Mouse (Mus musculus): ENCODE data around the gene Zer1.
"Not testable (repeated sequence)": the region's sequence is repeated elsewhere in the genome, so short reads cannot be mapped to it uniquely, and the experiment has no call there.

Zer1 gene

DNA sequence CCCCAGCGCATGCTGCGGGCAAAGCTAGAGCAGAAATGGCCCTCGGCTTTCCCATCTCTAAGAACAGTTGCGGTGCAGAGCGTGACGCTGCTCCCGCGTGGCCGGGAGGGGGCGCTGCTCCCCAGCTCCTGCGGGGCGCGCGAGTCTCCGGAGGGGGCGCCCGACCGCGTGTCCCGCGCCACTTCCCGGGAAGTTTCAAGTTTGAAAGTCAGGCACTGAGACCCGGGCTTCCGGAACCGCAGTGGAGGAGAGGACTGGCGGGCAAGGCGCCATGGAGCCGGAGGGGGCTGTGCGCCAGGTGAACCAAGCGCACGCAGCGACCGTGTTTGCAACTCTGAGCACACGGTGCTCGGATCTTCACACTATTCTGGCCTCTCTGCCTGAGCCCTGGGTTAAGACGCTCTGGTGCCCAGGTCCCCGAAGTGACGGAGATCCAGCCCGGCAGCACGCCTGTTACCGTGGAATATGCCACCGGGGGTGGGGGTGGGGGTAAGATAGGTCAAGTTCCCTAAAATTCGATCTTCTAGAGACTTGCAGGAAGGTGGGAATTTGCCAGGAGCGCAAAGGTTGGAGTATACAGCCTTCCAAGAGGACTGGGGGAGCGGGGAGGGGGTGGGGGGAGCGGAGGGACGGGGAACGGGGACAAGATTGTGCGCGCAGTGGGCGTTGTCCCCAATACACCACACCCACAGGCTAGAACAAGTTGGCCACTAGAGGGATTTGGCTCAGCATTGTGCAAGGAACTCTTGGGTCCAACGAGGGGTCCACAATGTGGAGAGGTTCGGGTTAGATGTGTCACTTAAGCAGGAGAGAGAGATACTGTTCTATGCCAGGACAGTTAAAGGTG, 46.7 kb downstream of the Zer1 start, which contains the start of gene Pkn3:
Gene Pkn3, plus strand, starts transcription at position 183 of the 847 bp plus-strand sequence.
- peak; percentile 87 for DNase-seq (ENCODE audit: extremely low spot score, low spot score)

DNA sequence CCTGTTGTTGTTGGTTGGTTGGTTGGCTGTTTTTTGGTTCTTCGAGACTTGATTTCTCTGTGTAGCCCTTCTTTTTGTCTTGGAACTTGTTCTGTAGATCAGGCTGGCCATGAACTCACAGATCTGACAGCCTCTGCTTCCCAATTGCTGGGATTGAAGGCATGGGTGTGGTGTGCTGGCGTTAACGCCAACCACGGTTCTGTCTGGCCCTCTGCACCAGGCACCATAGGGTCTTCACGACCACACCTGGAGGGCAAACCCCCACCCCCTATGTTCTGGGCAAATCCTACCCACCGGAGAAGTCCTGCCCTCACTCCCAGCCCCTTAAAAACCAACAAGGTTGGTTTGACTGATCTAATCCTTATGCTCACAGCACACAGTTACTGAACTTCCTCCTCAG, 47.4 kb downstream of the Zer1 start:
- no peak for DNase-seq (ENCODE audit: extremely low spot score, low spot score)

DNA sequence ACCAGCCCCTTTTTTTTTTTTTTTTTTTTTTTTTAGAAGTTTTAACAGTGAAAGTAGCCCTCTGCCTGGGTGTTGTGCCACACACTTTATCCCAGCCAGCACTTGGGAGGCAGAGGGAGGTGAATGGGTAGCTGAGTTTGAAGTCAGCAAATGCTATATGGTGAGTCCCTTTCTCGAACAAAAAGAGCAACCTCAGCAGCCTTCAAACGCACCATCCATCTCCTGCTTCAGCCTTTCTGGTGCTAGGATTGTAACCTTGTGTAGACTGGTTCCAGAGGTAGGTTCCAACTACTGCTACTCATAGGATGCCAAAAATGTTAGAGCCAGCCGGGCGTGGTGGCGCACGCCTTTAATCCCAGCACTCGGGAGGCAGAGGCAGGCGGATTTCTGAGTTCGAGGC, 47.9 kb downstream of the Zer1 start:
- no peak for DNase-seq (ENCODE audit: extremely low spot score, low spot score)

DNA sequence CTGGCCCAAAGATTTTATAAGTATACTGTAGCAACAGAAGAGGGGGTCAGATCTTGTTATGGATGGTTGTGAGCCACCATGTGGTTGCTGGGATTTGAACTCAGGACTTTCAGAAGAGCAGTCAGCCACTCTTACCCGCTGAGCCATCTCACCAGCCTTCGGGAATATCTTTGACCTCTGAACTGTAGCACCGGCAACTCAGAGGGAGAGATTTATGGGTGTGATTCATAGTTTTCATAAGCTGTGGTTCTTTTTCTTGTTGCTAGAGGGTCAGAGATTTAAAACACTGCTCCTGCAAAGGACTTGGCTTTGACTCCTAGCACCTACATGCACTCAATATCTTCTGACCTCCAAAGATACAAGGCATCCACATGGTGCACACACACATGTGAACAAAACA, 48.8 kb downstream of the Zer1 start:
- no peak for DNase-seq (ENCODE audit: extremely low spot score, low spot score)

DNA sequence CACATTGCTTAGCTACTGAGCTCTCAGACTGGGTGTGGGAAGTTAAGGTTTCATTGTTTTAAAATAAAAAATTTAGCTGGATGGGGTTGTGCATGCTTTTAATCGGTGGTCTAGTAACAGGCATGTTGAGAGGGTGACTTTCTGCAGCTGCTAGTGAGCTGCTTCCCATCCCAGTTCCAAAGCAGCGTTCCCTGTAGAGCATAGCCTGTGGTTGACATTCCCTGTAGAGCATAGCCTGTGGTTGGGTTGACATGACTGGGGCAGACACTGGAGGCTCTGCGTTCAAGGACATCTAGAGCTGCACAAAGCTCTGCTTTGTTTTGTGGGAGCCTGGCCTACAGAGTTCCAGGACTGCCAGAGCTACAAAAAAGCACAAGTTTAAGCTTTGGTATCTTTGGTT, 51.1 kb downstream of the Zer1 start:
- DNase-seq (ENCODE audit: extremely low spot score, low spot score): no peak

DNA sequence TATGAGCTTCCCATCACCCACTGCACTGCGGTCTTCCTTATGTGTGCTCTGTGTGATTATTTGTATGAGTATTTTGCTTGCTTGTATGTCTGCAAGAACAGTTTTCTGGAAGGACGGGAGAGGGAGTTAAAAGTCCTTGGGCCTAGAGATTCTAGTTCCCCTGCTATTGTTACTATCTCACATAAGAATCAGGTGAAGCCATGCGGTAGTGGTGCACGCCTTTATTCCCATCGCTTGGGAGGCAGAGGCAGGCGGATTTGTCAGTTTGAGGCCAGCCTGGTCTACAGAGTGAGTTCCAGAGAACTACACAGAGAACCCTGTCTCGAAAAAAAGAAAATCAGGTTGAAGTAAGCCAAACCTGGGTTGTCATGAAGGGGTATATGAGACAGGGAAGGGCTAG, 51.5 kb downstream of the Zer1 start:
- no peak for DNase-seq (ENCODE audit: extremely low spot score, low spot score)

DNA sequence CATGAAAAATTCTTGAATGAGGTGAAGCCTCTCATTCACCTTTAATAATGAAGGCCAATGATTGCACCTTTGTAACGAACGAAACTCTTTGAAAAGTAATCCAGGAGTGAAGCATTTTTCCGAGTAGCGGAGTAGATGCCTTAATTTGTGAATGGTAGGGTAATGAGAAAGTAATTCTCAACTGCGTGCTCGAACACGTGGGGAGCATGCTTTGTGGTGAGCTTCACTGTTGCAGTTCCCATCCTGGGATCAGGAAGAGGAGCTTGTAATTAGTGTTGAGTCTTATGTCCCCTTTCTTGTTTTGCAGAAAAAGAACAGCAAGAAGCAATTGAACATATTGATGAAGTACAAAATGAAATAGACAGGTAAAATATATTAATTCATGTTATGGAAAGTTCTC, 56.4 kb downstream of the Zer1 start:
- DNase-seq (ENCODE audit: extremely low spot score, low spot score): no peak

DNA sequence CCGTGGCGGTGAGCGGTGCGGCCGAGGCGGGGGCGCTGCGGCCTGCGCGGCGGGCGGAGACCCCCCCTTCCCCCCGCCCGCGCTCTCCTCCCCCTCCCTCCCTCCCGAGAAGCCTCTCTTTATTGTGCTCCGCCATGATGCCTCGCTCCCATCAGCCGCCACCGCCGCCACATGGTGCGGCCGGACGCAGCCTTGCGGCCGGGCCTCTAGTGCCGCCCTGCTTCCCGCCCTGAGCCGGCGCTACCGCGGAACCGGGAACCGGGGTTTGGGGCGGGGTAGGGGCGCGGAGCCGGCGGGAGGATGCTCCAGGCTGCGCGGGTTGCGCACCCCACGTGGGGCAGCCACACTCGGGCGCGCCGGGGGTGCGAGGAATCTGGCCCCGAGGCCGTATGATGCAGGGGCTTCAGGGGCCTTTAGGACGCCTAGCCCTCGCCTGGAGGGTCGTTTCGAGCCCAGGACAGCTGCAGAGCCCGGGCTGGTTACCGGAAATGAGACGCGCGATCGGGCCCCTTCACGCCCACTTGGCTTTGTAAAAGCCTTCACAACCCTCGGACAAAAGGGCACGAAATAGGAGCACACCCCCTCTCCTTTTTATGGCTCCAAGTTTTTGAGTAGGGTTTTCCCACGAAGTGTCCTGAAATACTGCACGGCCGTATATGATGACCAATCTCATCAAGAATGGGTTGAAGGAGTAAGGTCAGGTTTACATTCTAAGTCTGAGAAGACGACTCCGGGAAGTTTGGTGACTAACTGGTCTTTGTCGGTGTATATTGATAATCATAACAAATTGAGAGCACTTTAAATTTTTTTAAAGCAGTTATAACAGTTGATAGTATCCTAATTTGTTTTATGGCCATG, 57.1 kb downstream of the Zer1 start:
- DNase-seq (ENCODE audit: extremely low spot score, low spot score): peak; percentile 73

DNA sequence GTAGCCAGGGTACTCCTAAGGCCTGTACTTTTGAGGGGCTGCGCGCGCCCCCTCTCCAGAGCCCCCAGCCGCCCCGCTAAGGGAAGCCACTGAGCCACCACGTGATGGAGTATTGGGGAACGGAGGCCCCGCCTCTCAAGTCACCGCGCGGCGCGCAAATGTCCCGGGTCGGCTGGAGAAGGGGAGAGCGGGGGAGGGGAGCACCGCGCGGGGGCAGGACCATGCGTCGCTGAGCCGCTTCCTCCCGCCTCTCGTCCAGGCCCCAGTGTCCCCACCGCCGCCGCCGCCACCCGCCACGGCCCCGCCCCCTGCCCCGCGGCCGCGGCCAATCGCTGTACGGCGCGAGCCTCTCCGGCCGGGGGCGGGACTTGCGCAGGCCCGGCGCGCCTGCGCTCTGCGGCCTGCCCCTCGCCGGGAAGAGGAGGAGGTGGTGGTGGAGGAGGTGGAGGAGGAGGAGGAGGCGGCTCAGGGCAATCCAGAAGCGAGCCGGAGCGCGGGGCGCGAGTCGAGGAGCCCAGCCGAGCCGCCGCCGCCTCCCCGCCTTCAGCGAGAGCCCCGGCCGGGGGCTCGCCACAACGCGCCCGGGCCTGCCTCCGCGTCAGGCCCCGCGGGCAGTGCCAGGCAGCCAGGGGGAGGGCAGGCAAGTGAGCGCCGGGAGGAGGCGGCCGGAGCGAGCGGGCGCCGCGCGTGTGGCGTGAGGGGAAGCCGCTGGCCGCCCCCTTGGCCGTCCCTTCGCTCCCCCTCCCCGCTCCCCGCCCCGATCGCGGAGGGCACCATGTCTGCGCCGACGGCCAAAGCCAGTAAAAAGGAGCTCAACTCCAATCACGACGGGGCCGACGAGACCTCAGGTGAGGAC, 58.1 kb downstream of the Zer1 start:
- peak; percentile 94 for DNase-seq (ENCODE audit: extremely low spot score, low spot score)

DNA sequence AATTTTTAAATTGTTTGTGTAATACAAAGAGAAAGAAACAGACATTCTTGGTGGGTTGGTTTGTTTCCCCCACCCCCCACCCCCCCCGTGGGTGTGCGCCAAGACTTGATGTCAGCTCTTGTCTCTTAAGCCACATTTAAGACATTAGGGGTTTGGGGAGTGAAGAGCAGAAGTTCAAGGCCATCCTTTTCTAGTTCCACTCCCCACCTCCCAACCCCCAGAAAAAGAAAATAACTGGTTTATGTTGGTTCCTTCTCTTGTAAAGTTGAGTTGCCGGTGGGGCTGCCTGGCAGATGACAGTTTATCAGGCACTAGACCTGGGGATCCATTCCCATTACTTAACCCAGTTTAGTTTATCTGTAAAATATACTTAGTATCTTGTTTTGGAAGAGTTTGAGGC, 60.1 kb downstream of the Zer1 start:
- no peak for DNase-seq (ENCODE audit: extremely low spot score, low spot score)

DNA sequence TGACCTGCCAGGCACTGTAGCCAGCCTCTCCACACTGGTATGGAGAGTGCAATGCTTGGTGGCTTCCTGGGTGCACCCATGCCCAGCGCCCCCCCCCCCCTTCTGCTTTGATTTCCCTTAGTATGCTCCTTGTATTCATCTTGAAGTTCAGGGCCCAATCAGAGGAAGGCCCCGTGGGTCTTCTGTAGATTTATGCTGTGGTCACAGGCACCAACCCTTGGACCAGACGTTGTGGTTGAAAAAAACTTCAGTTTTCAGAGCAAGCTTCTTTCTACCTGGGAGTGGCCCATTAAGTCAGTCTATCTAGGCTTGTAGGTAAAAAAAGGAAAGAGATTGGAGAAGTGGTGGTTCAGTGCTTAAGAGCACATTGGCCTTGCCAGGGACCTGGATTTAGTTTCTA, 60.6 kb downstream of the Zer1 start:
- DNase-seq (ENCODE audit: extremely low spot score, low spot score): no peak

DNA sequence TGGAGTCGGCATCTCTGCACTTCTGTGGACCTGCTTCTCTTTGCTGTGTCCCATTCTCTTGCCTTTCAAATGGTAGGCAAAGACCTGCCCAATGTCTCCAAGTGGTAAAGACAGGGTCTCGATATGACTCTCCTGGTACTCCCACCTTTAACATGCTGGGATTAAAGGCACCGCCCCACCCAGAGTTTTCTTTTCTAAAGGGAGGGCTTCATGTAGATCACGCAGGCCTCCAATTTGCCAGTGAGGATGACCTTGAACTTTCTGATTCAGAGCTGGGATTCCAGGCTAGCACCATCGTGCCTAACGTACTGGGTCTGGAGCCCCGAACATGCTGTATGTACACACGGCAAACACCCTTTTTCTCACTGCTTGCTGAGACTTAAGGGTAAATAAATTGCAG, 61.1 kb downstream of the Zer1 start:
- no peak for DNase-seq (ENCODE audit: extremely low spot score, low spot score)

DNA sequence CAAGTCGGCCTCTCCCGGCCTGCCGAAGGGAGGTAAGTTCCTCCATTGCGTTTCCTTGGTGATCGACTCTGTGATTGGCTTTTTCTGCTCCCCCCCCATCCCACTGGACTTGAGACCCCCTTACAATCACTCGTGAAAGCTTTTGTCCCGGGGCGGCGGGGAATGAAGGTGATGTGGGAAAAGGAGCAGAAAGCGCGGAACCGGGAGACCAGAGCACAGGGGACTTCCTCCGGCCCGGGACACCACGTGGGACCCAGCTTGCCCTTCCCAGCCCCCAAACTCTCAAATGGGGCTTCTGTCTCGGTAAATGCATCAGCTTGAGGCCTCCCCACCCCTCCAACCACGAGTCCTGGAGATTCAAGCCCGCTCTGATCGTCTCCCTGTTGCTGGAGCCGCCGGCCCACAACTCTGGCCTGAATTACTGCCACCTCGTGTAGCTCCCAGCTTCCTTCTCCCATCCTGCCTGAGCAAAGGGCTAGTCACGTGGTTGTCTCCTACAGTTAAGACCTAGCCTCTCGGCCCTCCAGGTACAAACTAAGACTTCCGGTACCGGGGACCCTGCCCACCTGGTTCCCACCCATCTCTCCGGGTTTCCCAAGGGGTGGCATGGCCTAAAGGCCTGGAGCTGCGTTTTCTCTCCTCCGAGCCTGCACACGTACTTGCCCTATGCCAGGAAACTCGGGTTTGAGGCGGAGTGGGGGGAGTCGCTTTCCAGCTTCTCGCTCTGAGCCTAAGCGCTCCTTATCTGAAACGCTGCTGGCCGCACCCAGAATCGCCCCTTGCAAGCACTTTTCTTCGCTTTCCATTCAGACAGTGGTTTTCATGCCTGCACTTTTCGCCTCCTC, 61.9 kb downstream of the Zer1 start:
- peak; percentile 86 for DNase-seq (ENCODE audit: extremely low spot score, low spot score)

DNA sequence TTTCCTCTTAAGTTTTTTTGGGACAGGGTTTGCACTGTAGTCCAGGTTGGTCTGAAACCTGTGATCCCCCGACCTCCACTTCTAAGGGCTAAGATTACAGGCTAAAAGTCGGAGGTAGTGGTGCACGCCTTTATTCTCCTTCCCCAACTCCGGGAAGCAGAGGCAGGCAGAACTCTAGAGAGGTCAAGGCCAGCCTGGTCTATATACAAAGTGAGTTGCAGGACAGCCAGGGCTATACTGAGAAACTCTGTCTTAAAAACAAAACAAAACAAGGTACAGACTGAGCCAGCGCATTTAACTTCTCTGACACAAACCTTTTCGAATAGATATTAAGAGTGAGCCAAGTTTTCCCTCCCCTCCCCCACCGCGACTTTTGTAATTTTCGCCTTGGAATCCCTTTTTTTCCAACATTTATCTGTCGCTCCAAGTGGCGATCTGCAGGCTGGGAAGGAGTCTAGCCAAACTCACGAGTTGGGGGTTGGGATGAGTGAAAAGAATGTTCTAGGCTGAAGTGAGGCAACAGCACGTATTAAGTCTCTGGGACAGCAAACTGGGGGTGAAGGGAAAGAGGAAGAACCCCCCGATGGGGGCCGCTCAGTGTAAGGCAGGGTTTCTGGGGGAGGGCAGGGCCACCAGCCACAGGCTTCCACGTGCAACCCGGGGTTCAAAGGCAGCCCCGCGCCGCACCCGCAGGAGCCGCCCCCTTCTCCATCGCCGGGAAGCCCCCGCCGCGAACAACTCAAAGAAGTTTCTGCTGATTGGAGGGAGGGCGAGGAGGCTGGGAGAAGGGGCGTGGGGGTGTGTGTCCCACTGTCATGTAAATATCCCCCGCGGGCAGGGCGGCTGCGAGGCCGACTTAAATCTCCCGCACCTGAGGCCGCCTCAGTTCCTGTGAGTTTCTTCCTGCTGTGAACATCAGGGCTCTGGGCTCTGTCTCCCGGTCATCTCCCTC, 62.9 kb downstream of the Zer1 start:
- peak; percentile 84 for DNase-seq (ENCODE audit: extremely low spot score, low spot score)

DNA sequence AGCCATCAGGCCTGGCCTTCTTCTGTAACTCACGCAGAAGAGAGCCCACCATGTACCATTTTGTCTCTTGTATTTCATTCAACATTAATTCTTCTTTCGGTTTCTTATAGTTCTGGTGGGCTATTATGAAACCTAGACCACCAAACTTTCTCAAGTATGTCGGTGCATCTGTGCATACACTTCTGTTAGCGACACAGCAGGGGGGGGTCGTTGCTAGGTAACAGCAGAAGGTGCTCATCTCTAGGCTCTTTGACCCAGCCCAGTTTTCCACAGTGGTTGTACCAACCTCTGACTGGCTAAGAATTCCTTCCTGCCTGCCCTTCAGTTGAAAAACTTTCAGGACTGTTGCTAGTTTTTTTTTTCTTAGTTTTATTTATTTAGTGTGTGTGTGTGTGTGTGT, 66.0 kb downstream of the Zer1 start:
- DNase-seq (ENCODE audit: extremely low spot score, low spot score): no peak

DNA sequence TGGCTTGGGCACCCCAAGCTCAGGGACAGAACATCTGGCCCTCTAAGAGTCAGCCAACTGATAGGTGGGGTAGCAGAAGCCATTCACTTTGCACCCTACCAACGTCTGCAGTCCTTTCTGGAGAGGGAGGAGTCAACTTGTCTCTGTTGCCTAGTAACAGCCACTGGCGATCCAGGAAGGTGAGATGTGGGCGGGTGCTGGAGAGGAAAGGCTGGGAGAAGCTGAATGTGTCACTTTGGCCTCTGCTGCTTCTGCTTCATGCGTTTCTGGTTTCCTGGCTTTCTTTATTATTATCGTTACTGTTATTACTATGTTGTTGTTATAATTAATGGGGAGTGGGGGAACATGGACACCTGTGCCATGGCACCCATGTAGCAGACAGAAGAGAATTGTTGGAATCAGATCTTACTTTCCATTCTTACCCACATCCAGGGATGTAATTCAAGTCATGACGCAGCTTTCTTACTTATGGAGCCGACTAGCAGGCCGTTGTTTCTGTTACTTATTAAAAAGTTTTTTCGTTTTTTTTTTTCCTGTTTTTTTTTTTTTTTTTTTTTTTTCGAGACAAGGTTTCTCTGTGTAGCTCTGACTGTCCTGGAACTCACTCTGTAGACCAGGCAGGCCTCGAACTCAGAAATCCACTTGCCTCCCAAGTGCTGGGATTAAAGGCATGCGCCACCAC, 67.0 kb downstream of the Zer1 start, which contains the start of gene Set:
Gene Set, plus strand, starts transcription at position 156 of the 682 bp plus-strand sequence.
- no peak for DNase-seq (ENCODE audit: extremely low spot score, low spot score)

DNA sequence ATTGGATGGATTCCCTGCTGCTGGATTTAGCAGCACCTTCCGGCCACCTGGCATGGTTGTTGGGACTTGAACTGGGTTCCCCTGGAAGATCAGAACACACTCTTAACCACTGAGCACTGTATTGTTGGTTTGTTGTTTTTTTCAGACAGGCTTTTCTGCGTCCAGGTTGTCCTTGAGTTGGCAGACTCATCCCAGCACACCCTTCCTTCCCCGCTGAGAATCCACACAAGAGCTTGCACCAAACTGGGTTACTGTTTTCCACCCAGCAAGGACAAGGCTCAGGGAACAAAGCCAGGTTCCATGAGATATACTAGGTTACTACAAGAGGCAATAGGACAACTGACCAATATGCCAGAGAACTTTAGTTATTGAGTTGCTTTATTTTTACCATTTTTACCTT, 67.6 kb downstream of the Zer1 start:
- no peak for DNase-seq (ENCODE audit: extremely low spot score, low spot score)

DNA sequence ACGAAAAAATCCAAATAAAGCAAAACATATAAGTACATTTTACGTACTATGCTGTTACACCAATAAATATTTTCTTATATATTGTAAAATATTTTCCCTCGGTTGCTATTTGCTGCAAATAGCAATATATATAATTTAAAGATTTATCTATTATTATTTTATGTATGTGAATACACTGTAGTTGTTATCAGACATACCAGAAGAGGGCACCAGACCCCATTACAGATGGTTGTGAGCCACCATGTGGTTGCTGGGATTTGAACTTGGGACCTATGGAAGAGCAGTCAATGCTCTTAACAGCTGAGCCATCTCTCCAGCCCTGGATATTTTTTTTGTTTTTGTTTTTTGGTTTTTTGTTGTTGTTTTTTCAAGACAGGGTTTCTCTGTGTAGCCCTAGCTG, 69.1 kb downstream of the Zer1 start:
- DNase-seq (ENCODE audit: extremely low spot score, low spot score): not testable (repeated sequence)
